Mouse (Mus musculus) regulatory T cell (primary cell): ENCODE results near the gene Nav2.

Experiments used
- in situ Hi-C: fragments of 300-600 bp; cut with MboI, MseI; formaldehyde crosslinking; loops from one replicate; pipeline ENCODE4 v1.15.1; 2025; ENCODE audit warnings: high pct_unique_total_duplicates

Nav2 gene

GRCm38 (mm10) chr7:49152297-49152696 is 243.8 kb downstream of the Nav2 start:
- in situ Hi-C loops, result no loop called here

- in situ Hi-C loops, result no loop called here
These were observed 244.2 kb downstream of the Nav2 start for GRCm38 (mm10) chr7:49152713-49153112.

- in situ Hi-C loops, result no loop called here
These were observed 250.3 kb downstream of the Nav2 start for GRCm38 (mm10) chr7:49158641-49159381.

- in situ Hi-C loops, result no loop called here
These were observed 251.4 kb downstream of the Nav2 start for GRCm38 (mm10) chr7:49159646-49160555.

- in situ Hi-C loops, result no loop called here
These were observed 253.6 kb downstream of the Nav2 start for GRCm38 (mm10) chr7:49162079-49162478.

- in situ Hi-C loops, result no loop called here
These were observed 255.3 kb downstream of the Nav2 start for GRCm38 (mm10) chr7:49163789-49164188.

- in situ Hi-C loops, result no loop called here
These were observed 256.4 kb downstream of the Nav2 start for GRCm38 (mm10) chr7:49164868-49165267.

GRCm38 (mm10) chr7:49172926-49173325 is 264.4 kb downstream of the Nav2 start:
- in situ Hi-C loops, result no loop called here

- in situ Hi-C loops, result no loop called here
These were observed 267.4 kb downstream of the Nav2 start for GRCm38 (mm10) chr7:49175784-49176409.

- in situ Hi-C loops, result no loop called here
These were observed 268.2 kb downstream of the Nav2 start for GRCm38 (mm10) chr7:49176590-49177201.

GRCm38 (mm10) chr7:49178217-49178616 is 269.7 kb downstream of the Nav2 start:
- in situ Hi-C loops, result no loop called here

GRCm38 (mm10) chr7:49181010-49181409 is 272.5 kb downstream of the Nav2 start:
- in situ Hi-C loops, result no loop called here

- in situ Hi-C loops, result no loop called here
These were observed 273.9 kb downstream of the Nav2 start for GRCm38 (mm10) chr7:49182427-49182826.

GRCm38 (mm10) chr7:49183696-49184095 is 275.2 kb downstream of the Nav2 start:
- in situ Hi-C loops, result no loop called here

- in situ Hi-C loops, result no loop called here
These were observed 277.5 kb downstream of the Nav2 start for GRCm38 (mm10) chr7:49185991-49186390.

- in situ Hi-C loops, result no loop called here
These were observed 280.8 kb downstream of the Nav2 start for GRCm38 (mm10) chr7:49189364-49189763.

- in situ Hi-C loops, result no loop called here
These were observed 281.9 kb downstream of the Nav2 start for GRCm38 (mm10) chr7:49190231-49190985.

GRCm38 (mm10) chr7:49191081-49191678 is 282.7 kb downstream of the Nav2 start:
- in situ Hi-C loops, result no loop called here

- in situ Hi-C loops, result no loop called here
These were observed 283.7 kb downstream of the Nav2 start for GRCm38 (mm10) chr7:49192061-49192695.

- in situ Hi-C loops, result no loop called here
These were observed 287.2 kb downstream of the Nav2 start for GRCm38 (mm10) chr7:49195711-49196147.
